Mouse (Mus musculus) G1E-ER4 (cell line): ENCODE results near the gene Olfr918. TPM values are rescaled to one million over a fixed set of nuclear protein-coding genes. Genes with fewer than 3 reads are reported as not detected.
A peak's percentile ranks its signal among the peaks of the same experiment; 100 is the strongest.

Source experiments
- GATA1 ChIP-seq: IDR thresholded peaks from one replicate; pipeline ENCODE4 v1.8.0; 2012; ENCODE audit warnings: low read length, inconsistent platforms
- polyA plus RNA-seq: library from polyadenylated mRNA; stranded (reverse); fragments of >175 nt; gene quantifications from 2 replicates; pipeline ENCODE4 v1.2.3, GENCODE M21; 2012

Olfr918 gene
- polyA plus RNA-seq = not detected in 2 replicates

DNA sequence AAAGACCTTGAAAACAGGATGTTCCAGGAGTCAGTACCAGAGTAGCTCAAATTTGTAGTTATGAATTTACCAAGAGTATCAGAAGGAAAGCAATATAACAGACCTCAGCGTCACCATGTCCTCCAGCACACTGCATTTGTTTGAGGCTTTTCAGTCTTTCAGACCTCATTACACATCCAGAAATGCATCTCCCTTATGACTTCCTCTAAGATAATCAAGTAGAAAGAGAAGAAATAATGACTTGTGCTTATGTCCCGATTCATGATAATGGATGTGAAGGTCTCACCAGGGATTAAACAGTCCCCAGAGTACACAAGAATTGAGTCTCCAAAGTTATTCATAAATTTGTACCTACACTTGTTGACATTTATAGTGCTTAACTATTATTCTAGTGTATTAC is at the start of gene Olfr918:
Olfr918 (minus strand) TSS at position 101 of the 400 bp plus-strand sequence.
- no peak for TF ChIP-seq GATA1

GRCm38 (mm10) chr9:38724044-38724443 is 49.6 kb upstream of the Olfr918 start:
- no peak for TF ChIP-seq GATA1

DNA sequence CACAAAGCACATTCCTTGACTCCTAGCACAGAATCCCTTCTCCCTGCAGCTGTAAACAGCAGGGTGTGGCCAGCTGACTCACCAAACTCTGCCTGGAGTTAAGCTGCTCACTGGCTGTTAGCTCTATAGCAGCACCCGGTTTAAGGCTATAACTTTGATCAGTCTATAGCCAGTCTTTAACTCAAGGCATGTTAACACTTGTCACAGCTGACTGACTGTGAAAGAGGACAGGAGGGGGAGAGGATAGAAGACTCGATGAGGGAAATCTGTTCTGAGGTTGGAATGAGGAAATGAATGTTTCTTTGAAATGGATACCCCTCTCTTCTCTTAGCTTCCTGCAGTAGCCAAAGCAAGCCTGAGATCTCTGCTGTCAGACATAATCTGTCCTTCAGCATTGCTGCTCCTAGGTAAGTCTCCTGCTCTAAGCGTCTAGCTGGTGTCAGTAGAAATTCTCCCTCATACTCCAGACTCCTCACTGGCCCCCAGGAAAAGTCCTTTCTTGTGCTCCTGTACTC is 44.6 kb upstream of the Olfr918 start:
- no peak for TF ChIP-seq GATA1

- no peak for TF ChIP-seq GATA1
Observed at GRCm38 (mm10) chr9:38718102-38718501, 43.7 kb upstream of the Olfr918 start, which contains the start of gene Vwa5a. Gene Vwa5a, plus strand, starts transcription at chr9:38718268.

- TF ChIP-seq GATA1 = peak; percentile 51
Observed at GRCm38 (mm10) chr9:38672887-38673286, 1.5 kb downstream of the Olfr918 start.

GRCm38 (mm10) chr9:38665742-38666141 is 8.7 kb downstream of the Olfr918 start, which contains the start of gene Olfr917:
Gene Olfr917, minus strand, starts transcription at chr9:38665842.
- no peak for TF ChIP-seq GATA1

DNA sequence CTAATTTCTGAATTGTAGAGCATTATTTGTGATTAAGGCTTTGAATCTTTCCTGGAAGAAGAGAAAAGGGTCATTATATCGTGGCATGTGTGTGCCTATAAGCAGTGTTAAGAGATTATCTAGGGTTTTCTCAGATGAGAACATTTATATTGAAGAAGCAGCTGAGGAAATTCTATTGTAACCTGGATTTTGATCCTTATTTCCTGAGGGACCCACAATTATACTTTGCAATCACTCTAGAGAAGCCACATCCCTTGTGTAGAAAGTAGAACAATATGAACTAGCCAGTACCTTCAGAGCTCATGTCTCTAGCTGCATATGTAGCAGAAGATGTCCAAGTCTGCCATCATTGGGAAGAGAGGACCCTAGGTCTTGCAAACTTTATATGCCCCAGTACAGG is 14.6 kb downstream of the Olfr918 start, which contains the start of gene Olfr916:
Olfr916 (minus strand) TSS at position 101 of the 400 bp plus-strand sequence.
- no peak for TF ChIP-seq GATA1

- TF ChIP-seq GATA1 = no peak
Observed at GRCm38 (mm10) chr9:38632406-38632805, 42.0 kb downstream of the Olfr918 start.

Other genes with a start within 250 kb of the Olfr918 start
- not detected in 2 replicates for gene Olfr901, start 245.1 kb downstream of the Olfr918 start, polyA plus RNA-seq
- gene Olfr902, start 226.9 kb downstream of the Olfr918 start, polyA plus RNA-seq = not detected in 2 replicates
- not detected in 2 replicates for gene Olfr904, start 211.5 kb downstream of the Olfr918 start, polyA plus RNA-seq
- gene Olfr905, start 203.5 kb downstream of the Olfr918 start, polyA plus RNA-seq = not detected in 2 replicates
- gene Olfr906, start 187.5 kb downstream of the Olfr918 start, polyA plus RNA-seq = not detected in 2 replicates
- 0.06 TPM in 1 of 2 replicates, not detected in the other for gene Olfr907, start 178.8 kb downstream of the Olfr918 start, polyA plus RNA-seq
- gene Olfr911-ps1, start 153.0 kb downstream of the Olfr918 start, polyA plus RNA-seq = not detected in 2 replicates
- gene Olfr910, start 136.8 kb downstream of the Olfr918 start, polyA plus RNA-seq = not detected in 2 replicates
- not detected in 2 replicates for gene Olfr912, start 94.4 kb downstream of the Olfr918 start, polyA plus RNA-seq
- gene Olfr913, start 81.8 kb downstream of the Olfr918 start, polyA plus RNA-seq = not detected in 2 replicates
- gene Olfr914, start 69.5 kb downstream of the Olfr918 start, polyA plus RNA-seq = not detected in 2 replicates
- gene Olfr916, start 14.7 kb downstream of the Olfr918 start, polyA plus RNA-seq = not detected in 2 replicates
- gene Olfr917, start 8.8 kb downstream of the Olfr918 start, polyA plus RNA-seq = not detected in 2 replicates
- gene Olfr919, start 29.1 kb upstream of the Olfr918 start, polyA plus RNA-seq = not detected in 2 replicates
- 0.40 and 0.56 TPM in 2 replicates for gene Vwa5a, start 43.7 kb upstream of the Olfr918 start, polyA plus RNA-seq
- gene Olfr920, start 77.7 kb upstream of the Olfr918 start, polyA plus RNA-seq = not detected in 2 replicates
- not detected in 2 replicates for gene Olfr921, start 98.5 kb upstream of the Olfr918 start, polyA plus RNA-seq
- gene Olfr922, start 140.0 kb upstream of the Olfr918 start, polyA plus RNA-seq = not detected in 2 replicates
- gene Olfr923, start 151.9 kb upstream of the Olfr918 start, polyA plus RNA-seq = not detected in 2 replicates
- not detected in 2 replicates for gene Olfr924, start 169.8 kb upstream of the Olfr918 start, polyA plus RNA-seq
- not detected in 2 replicates for gene Olfr26, start 180.5 kb upstream of the Olfr918 start, polyA plus RNA-seq
- gene Olfr926, start 202.5 kb upstream of the Olfr918 start, polyA plus RNA-seq = not detected in 2 replicates